12 mouse cellular contexts compared by ENCODE assay signal in genomic region chr8:31720585-31720984, GRCm38 (mm10).
DNase-seq lines count a peak whose midpoint lies in the region; ATAC-seq and TF ChIP-seq lines count a peak whose summit lies in the region.
"Had no signal": no experiment of that assay in that cellular context is flagged by ENCODE, and none has a peak within 500 bp of the region (broad histone marks: within the 10 kb centered on the region; RNA-seq: fewer than 3 reads in every experiment).

No protein-coding gene starts in this region.

- no peaks in the 10 kb centered on the region for H3K36me3 ChIP-seq in hindbrain, embryonic 10.5 days
- no peaks in the 10 kb centered on the region for H3K36me3 ChIP-seq in hindbrain, postnatal 0 days (ENCODE audit: insufficient read depth, low read length)
- H3K36me3 ChIP-seq: limb, embryonic 13.5 days had no signal

- no peak overlapping the region for H3K4me2 ChIP-seq in hindbrain, postnatal 0 days (ENCODE audit: low read depth, low read length)
- H3K4me2 ChIP-seq: limb, embryonic 13.5 days had no signal

- no peak for ATAC-seq in hindbrain, postnatal 0 days

- no peak overlapping the region for H3K4me3 ChIP-seq in hindbrain, embryonic 10.5 days
- H3K4me3 ChIP-seq in hindbrain, postnatal 0 days (ENCODE audit: low read length), result no peak overlapping the region
- H3K4me3 ChIP-seq: gastrocnemius, adult 2 months; limb, embryonic 13.5 days had no signal

- DNase-seq in hindbrain, embryonic 10.5 days (ENCODE audit: low spot score), result peak; percentile 11
- no peak for DNase-seq in hindbrain, postnatal 0 days (ENCODE audit: low spot score)
- DNase-seq in Muller cell, postnatal 12 days (ENCODE audit: inconsistent ontology term), result peak; percentile 98
- DNase-seq in embryo, embryonic 11 days, result peak; percentile 27
- DNase-seq in lung, adult 18-20 months, result peak; percentile 45 to 61
- no peak for DNase-seq in thymus, postnatal 36 days
- no peak for DNase-seq in kidney, adult 8-10 months
- no peak for DNase-seq in frontal cortex, postnatal 10 days (ENCODE audit: low spot score in 2 of 2)
- DNase-seq: gastrocnemius, adult 2 months; kidney, postnatal 36 days; thymus, adult 18-20 months had no signal

- H3K27me3 ChIP-seq in hindbrain, embryonic 10.5 days (ENCODE audit: insufficient read depth, poor library complexity, severe bottlenecking), result no peaks in the 10 kb centered on the region
- H3K27me3 ChIP-seq in hindbrain, postnatal 0 days (ENCODE audit: insufficient read depth, low read length), result no peaks in the 10 kb centered on the region
- H3K27me3 ChIP-seq: limb, embryonic 13.5 days had no signal

- TF ChIP-seq CTCF in hindbrain, postnatal 0 days (IDR thresholded peaks at IDR 0.05; ENCODE audit: low read depth), result no peak

- H3K27ac ChIP-seq in hindbrain, embryonic 10.5 days, result 0 out of 2 replicates have a peak overlapping the region, but pooled peaks have one; percentile 45
- no peak overlapping the region for H3K27ac ChIP-seq in hindbrain, postnatal 0 days
- H3K27ac ChIP-seq: gastrocnemius, adult 2 months; limb, embryonic 13.5 days had no signal

- H3K4me1 ChIP-seq in hindbrain, embryonic 10.5 days (replicated peaks), result peaks cover 13% of the 10 kb centered on the region
- H3K4me1 ChIP-seq in hindbrain, postnatal 0 days (ENCODE audit: insufficient read depth, low read length), result no peaks in the 10 kb centered on the region

- H3K9ac ChIP-seq in hindbrain, postnatal 0 days (replicated peaks; ENCODE audit: low read length), result no peak overlapping the region
- H3K9ac ChIP-seq: limb, embryonic 13.5 days had no signal

- H3K9me3 ChIP-seq in hindbrain, embryonic 10.5 days, result no peaks in the 10 kb centered on the region
- no peaks in the 10 kb centered on the region for H3K9me3 ChIP-seq in hindbrain, postnatal 0 days (ENCODE audit: low read length)
- H3K9me3 ChIP-seq: limb, embryonic 13.5 days had no signal

- WGBS in hindbrain, embryonic 10.5 days, result 33% methylated on average over 3 of the region's 3 CpGs
- 32% methylated on average over 3 of the region's 3 CpGs for WGBS in hindbrain, postnatal 0 days

Comparison
In these comparisons a context has a peak if more than half of its experiments do, and no peak if none do; other contexts are left out.
1. DNase-seq: peak in hindbrain, embryonic 10.5 days (single experiment), Muller cell, postnatal 12 days (single experiment), embryo, embryonic 11 days (single experiment) and lung, adult 18-20 months (2 of 2); none in hindbrain, postnatal 0 days (single experiment), thymus, postnatal 36 days (0 of 2), kidney, adult 8-10 months (0 of 2) and frontal cortex, postnatal 10 days (0 of 2).